Mouse (Mus musculus): ENCODE measurements around the gene Foxo6.

Gene Foxo6

DNA sequence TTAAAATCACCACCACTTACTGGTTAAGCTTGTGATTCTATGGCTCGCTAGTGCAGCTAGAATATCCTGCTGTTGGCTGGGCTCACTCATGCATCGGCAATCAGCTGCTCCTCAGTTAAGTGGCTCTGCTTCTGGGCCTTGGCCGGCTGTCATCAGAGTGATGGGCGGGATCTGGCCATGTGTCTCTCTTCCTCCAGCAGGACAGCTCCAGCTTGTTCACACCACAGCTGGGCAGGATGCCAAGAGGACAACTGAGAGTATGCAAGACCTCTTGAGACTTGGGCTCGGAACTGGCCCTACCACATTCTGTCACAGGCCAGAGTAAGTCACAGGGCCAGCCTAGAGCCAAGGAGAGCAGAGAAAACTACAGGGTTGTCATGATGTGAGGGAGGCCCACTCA lies 39.7 kb downstream of the Foxo6 start:
- DNase-seq (ENCODE audit: low spot score in 2 of 2): no peak

DNA sequence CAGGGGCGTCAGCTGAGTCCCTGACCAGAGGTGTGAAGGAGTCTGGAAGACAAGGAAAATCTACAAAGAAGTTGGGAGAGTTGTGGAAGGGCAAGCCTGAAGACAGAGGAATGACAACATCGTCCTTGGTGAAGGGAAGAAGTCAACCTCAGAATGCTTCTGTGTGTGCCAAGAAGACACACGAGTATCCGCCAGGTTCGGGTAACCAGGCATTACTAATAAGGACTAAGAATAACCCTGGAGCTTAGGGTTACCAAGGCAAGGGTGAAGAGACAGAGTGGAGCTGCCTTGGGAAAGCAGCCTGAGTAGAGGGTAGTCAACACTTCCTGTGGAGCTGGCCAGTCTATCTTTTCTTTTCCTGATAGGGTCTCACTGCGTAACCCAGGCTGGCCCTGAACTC lies 41.1 kb downstream of the Foxo6 start:
- DNase-seq (ENCODE audit: low spot score in 2 of 2): no peak

DNA sequence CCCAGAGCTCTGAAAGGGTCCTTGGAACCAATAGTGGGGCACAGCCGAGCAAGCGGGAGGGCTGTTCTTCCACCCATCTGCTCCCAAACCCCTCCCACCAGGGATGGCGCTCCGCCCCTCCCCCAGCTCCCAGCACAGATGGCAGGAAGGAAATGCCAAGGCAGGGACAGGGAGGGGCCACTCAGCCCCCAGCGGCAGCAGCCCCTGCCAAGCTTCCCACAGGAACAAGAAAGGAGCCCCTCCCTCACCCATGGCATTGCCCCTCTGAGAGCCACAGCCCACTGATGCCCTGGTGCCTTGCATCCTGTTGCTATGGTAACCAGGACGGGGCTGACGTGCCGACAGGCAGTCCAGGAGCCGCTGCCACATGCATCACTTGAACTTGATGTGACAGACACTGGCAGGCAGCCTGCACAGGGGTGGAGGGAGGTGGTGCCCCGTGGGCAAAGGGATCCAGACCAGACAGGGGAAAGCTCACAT lies 44.3 kb downstream of the Foxo6 start:
- DNase-seq (ENCODE audit: low spot score in 2 of 2): peak; percentile 63 to 70

DNA sequence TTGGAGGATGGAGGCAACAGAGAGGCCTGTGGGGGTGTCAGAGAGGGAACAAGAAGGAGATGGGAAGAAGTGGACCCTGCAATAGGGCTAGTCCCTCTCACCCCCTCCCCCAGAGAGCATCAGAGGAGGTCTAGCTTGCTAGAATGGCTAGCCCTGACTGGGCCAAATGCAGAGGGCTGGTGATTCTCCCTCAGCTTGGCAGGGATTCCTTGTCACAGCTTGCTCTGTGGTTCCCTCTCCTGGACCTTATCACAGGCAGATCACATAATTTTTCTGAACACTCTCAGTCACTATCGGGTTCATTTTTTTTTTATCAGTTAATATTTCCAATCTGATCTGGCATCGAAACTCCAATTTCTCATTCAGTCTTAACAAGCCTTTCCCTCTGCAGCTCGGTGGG lies 46.0 kb downstream of the Foxo6 start:
- no peak for DNase-seq (ENCODE audit: low spot score in 2 of 2)

DNA sequence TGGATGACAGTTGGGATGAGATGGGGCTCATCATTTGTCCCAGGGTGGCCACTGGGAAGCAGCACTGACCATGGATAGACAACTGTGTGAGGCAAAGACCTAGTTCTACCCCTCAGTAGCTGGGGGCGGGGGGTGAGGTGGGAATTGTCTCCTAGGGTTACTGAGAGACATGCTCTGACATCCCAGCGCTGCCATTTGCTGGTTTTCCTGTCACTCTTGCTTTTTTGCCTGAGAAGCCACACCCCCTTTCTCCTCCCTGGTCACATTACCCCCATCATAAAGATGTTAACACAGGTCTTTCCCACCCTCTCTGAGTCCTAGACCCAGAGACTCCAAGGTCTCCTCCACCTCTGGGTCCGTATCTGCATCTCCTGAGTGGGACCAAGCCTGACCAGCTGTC lies 47.7 kb downstream of the Foxo6 start:
- DNase-seq (ENCODE audit: low spot score in 2 of 2): no peak

DNA sequence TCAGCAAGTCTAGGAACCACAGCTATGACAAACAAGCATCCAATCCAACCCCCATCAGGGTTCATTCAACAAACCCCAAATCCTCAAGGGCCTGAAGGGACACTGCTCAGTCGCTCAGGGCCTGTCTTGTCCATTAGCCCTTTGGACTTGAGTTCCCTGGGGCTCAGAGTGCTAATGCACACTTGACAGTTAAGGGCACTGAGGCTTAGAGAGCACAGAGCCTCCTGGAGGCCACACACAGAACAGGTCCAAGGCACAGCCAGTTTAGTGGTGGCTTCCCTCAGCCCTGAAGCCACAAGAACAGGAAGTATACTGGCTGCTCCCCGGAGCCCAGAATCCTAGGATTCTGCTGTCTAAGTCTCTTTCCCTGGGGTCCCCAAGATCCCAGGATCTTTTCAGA lies 53.9 kb downstream of the Foxo6 start:
- DNase-seq (ENCODE audit: low spot score in 2 of 2): no peak

- DNase-seq (ENCODE audit: low spot score in 2 of 2): no peak
Measured at GRCm38 (mm10) chr4:120232541-120232940, 54.6 kb downstream of the Foxo6 start.

GRCm38 (mm10) chr4:120231982-120232381 lies 55.2 kb downstream of the Foxo6 start:
- DNase-seq (ENCODE audit: low spot score in 2 of 2): no peak

- DNase-seq (ENCODE audit: low spot score in 2 of 2): peak; percentile 65 to 73
Measured at GRCm38 (mm10) chr4:120230256-120230649, 56.9 kb downstream of the Foxo6 start.

GRCm38 (mm10) chr4:120229505-120230255 lies 57.5 kb downstream of the Foxo6 start:
- DNase-seq (ENCODE audit: low spot score in 2 of 2): no peak

DNA sequence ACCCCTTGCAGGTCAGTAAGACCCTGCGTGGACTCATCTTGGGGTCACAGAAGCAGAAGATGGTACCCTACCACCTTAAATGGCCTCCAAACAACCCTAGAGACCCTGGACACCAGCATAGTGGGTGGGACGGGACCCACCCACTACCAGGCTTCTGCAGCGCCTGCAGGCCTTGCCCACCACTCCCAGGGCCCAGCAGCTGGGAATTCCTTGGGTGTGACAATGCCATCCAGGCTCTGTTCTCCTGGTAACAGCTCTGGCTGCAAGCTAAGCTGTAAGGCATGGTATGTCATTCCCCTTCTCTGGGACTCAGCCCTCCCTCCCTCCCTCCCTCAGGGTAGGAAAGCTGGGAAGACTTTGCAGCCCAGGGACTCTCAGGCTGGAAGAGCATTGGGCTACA lies 58.5 kb downstream of the Foxo6 start:
- no peak for DNase-seq (ENCODE audit: low spot score in 2 of 2)

- DNase-seq (ENCODE audit: low spot score in 2 of 2): no peak
Measured at GRCm38 (mm10) chr4:120227224-120227623, 59.9 kb downstream of the Foxo6 start.

GRCm38 (mm10) chr4:120226682-120227081 lies 60.5 kb downstream of the Foxo6 start:
- no peak for DNase-seq (ENCODE audit: low spot score in 2 of 2)

DNA sequence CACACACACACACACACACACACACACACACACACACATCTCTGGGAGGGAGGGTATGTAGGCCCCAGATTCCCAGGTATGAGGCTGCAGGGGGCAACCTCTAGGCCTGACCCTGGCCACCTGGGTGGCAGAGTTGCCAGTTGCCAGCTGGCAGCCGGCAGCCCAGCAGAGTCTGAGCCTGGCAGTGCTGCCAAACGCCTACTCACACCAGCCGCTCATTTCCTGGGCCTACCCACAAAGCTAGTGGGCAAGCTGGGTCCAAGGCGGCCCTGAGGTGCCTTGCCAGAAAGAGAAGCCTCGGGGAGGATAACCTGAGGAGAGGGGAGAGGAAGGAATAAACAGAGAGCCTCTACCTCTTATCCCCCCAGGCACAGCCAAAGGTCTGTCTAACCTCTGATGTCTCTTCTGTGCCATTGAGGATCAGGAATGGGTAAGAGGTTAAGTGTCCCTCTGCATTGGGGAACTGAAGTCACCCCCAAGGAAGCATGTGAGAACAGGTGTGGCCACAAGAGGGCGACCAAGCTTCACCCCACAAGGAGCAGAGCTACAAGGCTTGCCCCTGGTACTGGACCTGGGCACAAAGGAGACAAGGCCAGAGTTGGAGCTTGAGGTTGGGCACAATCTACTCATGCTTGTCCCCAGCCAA lies 61.9 kb downstream of the Foxo6 start:
- DNase-seq (ENCODE audit: low spot score in 2 of 2): peak; percentile 79 to 80

- DNase-seq (ENCODE audit: low spot score in 2 of 2): no peak
Measured at GRCm38 (mm10) chr4:120223805-120224204, 63.3 kb downstream of the Foxo6 start.

DNA sequence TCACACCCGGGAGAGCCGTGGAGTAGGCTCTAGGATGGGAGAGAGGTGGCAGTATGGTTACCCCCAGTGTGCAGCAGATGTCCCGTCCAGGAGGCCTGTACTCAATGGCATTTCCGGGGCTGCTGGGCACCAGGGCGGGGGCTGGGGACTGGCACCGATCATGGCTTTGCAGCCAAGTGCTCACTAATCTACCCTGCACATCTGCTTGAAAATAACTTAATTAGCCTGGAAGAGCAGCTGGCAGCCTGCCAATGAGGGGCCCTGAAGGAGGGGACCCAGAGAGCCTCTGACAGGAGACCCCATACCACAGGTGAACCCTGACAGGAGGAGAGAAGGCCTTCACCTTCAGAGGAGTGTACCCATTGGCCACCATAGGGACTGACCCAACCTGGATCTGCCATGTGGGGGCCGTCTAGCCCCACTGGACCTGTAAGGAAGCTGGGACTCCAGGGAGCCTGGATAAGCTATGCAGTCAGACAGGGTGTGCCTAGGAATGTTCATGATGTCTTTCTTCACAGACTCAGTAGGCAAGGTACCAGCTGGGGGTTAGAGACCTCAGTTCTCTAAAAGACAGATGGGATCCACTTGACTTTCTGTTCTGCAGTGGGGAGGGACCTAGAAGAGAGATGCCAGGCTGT lies 63.9 kb downstream of the Foxo6 start:
- no peak for DNase-seq (ENCODE audit: low spot score in 2 of 2)

DNA sequence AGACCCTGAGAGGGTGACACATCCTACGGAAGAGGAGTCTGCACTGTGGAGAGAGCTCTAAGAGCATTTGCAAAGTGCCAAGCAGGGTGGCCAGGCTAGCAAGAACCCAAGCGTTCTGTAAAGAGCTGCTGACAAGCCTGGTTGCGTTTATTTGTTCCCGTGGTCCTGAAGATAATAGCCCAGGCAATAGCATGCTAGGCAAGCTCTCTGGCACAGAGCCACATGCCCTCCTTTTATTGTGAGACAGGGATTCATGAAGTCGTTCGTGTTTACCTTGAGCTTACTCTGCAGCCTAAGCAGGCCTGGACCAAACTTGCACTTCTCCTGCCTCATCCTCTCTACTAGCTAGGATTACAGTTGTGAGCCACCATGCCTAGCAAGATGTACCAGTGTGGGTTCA lies 65.4 kb downstream of the Foxo6 start:
- no peak for DNase-seq (ENCODE audit: low spot score in 2 of 2)

GRCm38 (mm10) chr4:120218878-120219277 lies 68.3 kb downstream of the Foxo6 start:
- DNase-seq (ENCODE audit: low spot score in 2 of 2): no peak
